Mouse (Mus musculus): Measurements from ENCODE around the gene Pyroxd2. TPM values are rescaled to one million over a fixed set of nuclear protein-coding genes. Genes with fewer than 3 reads are reported as not detected.

The Pyroxd2 gene
- total RNA-seq, 2 experiments from 2014 or later, result 0.42 to 3.4 TPM

- no peak for ATAC-seq (replicated peaks; ENCODE audit: low FRiP score, low TSS enrichment, poor library complexity, severe bottlenecking)
These were observed 2.4 kb downstream of the Pyroxd2 start for GRCm38 (mm10) chr19:42750196-42750595.

GRCm38 (mm10) chr19:42746702-42747101 lies 5.9 kb downstream of the Pyroxd2 start:
- ATAC-seq (replicated peaks; ENCODE audit: low FRiP score, low TSS enrichment, poor library complexity, severe bottlenecking), result no peak

- 0 out of 2 replicates have a peak, but pooled peaks have one; percentile 7 for ATAC-seq (replicated peaks; ENCODE audit: low FRiP score, low TSS enrichment, poor library complexity, severe bottlenecking)
These were observed 6.7 kb downstream of the Pyroxd2 start for GRCm38 (mm10) chr19:42745869-42746224.

- ATAC-seq (replicated peaks; ENCODE audit: low FRiP score, low TSS enrichment, poor library complexity, severe bottlenecking), result peak; percentile 29
These were observed 7.3 kb downstream of the Pyroxd2 start for GRCm38 (mm10) chr19:42745084-42745868.

GRCm38 (mm10) chr19:42744162-42744586 lies 8.4 kb downstream of the Pyroxd2 start:
- ATAC-seq (replicated peaks; ENCODE audit: low FRiP score, low TSS enrichment, poor library complexity, severe bottlenecking), result peak; percentile 85

GRCm38 (mm10) chr19:42743261-42743660 lies 9.3 kb downstream of the Pyroxd2 start:
- no peak for ATAC-seq (replicated peaks; ENCODE audit: low FRiP score, low TSS enrichment, poor library complexity, severe bottlenecking)

GRCm38 (mm10) chr19:42741884-42742283 lies 10.7 kb downstream of the Pyroxd2 start:
- ATAC-seq (replicated peaks; ENCODE audit: low FRiP score, low TSS enrichment, poor library complexity, severe bottlenecking), result no peak

GRCm38 (mm10) chr19:42740163-42740899 lies 12.2 kb downstream of the Pyroxd2 start:
- no peak for ATAC-seq (replicated peaks; ENCODE audit: low FRiP score, low TSS enrichment, poor library complexity, severe bottlenecking)

- no peak for ATAC-seq (replicated peaks; ENCODE audit: low FRiP score, low TSS enrichment, poor library complexity, severe bottlenecking)
These were observed 12.8 kb downstream of the Pyroxd2 start for GRCm38 (mm10) chr19:42739734-42740133.

GRCm38 (mm10) chr19:42737753-42738152 lies 14.8 kb downstream of the Pyroxd2 start:
- no peak for ATAC-seq (replicated peaks; ENCODE audit: low FRiP score, low TSS enrichment, poor library complexity, severe bottlenecking)

GRCm38 (mm10) chr19:42734982-42735381 lies 17.6 kb downstream of the Pyroxd2 start:
- ATAC-seq (replicated peaks; ENCODE audit: low FRiP score, low TSS enrichment, poor library complexity, severe bottlenecking), result peak; percentile 75

GRCm38 (mm10) chr19:42727424-42727823 lies 25.2 kb downstream of the Pyroxd2 start:
- no peak for ATAC-seq (replicated peaks; ENCODE audit: low FRiP score, low TSS enrichment, poor library complexity, severe bottlenecking)

- no peak for ATAC-seq (replicated peaks; ENCODE audit: low FRiP score, low TSS enrichment, poor library complexity, severe bottlenecking)
These were observed 25.8 kb downstream of the Pyroxd2 start for GRCm38 (mm10) chr19:42726766-42727165.

- no peak for ATAC-seq (replicated peaks; ENCODE audit: low FRiP score, low TSS enrichment, poor library complexity, severe bottlenecking)
These were observed 26.6 kb downstream of the Pyroxd2 start for GRCm38 (mm10) chr19:42725973-42726350.

GRCm38 (mm10) chr19:42725056-42725972 lies 27.3 kb downstream of the Pyroxd2 start:
- no peak for ATAC-seq (replicated peaks; ENCODE audit: low FRiP score, low TSS enrichment, poor library complexity, severe bottlenecking)

- ATAC-seq (replicated peaks; ENCODE audit: low FRiP score, low TSS enrichment, poor library complexity, severe bottlenecking), result no peak
These were observed 29.3 kb downstream of the Pyroxd2 start for GRCm38 (mm10) chr19:42723302-42723701.

GRCm38 (mm10) chr19:42722500-42722899 lies 30.1 kb downstream of the Pyroxd2 start:
- ATAC-seq (replicated peaks; ENCODE audit: low FRiP score, low TSS enrichment, poor library complexity, severe bottlenecking), result no peak

- no peak for ATAC-seq (replicated peaks; ENCODE audit: low FRiP score, low TSS enrichment, poor library complexity, severe bottlenecking)
These were observed 34.5 kb downstream of the Pyroxd2 start for GRCm38 (mm10) chr19:42718101-42718500.

- no peak for ATAC-seq (replicated peaks; ENCODE audit: low FRiP score, low TSS enrichment, poor library complexity, severe bottlenecking)
These were observed 34.9 kb downstream of the Pyroxd2 start for GRCm38 (mm10) chr19:42717668-42718067.

- ATAC-seq (replicated peaks; ENCODE audit: low FRiP score, low TSS enrichment, poor library complexity, severe bottlenecking), result no peak
These were observed 36.1 kb downstream of the Pyroxd2 start for GRCm38 (mm10) chr19:42716507-42716906.
